Mouse (Mus musculus) adipose tissue, adult 10 weeks (tissue): ENCODE results near the gene Gm11756. TPM values are rescaled to one million over a fixed set of nuclear protein-coding genes. Genes with fewer than 3 reads are reported as not detected.

Experiments
- polyA plus RNA-seq: library from polyadenylated mRNA; stranded (reverse); fragments of 350-450 nt; fragmentation: Illumina TruSeq; extraction: RNeasy Lipid Tissue Mini Kit (QIAGEN cat#74804); gene quantifications from one replicate; pipeline ENCODE4 v1.2.3, GENCODE M21; 2014; ENCODE audit warnings: low read depth, low replicate concordance

The Gm11756 gene
- polyA plus RNA-seq, result not detected

GRCm38 (mm10) chr4:73920660-73921059 lies at the start of gene Gm11756:
Gene Gm11756 (minus strand): TSS chr4:73920760.

GRCm38 (mm10) chr4:73950375-73950896 lies 29.9 kb upstream of the Gm11756 start, which contains the start of gene 2310002L09Rik:
Gene 2310002L09Rik (minus strand): TSS chr4:73950846.

GRCm38 (mm10) chr4:73905853-73906252 lies 14.7 kb downstream of the Gm11756 start, which contains the start of gene Gm13871:
Gene Gm13871 (minus strand): TSS chr4:73905953.

GRCm38 (mm10) chr4:73891012-73891411 lies 29.5 kb downstream of the Gm11756 start, which contains the start of gene Gm11757:
Gene Gm11757 (minus strand): TSS chr4:73891112.

GRCm38 (mm10) chr4:73876166-73876565 lies 44.4 kb downstream of the Gm11756 start, which contains the start of gene Gm11758:
Gene Gm11758 (minus strand): TSS chr4:73876266.

Other genes with a start within 250 kb of the Gm11756 start
- gene Gm428, start 237.2 kb downstream of the Gm11756 start, polyA plus RNA-seq, result not detected
- 16.5 TPM for gene Rasef, start 129.8 kb downstream of the Gm11756 start, polyA plus RNA-seq
- gene Gm11758, start 44.5 kb downstream of the Gm11756 start, polyA plus RNA-seq, result not detected
- not detected for gene Gm11757, start 29.6 kb downstream of the Gm11756 start, polyA plus RNA-seq
- not detected for gene Gm13871, start 14.8 kb downstream of the Gm11756 start, polyA plus RNA-seq
- gene 2310002L09Rik, start 30.1 kb upstream of the Gm11756 start, polyA plus RNA-seq, result not detected
- 0.22 TPM for gene Frmd3, start 92.7 kb upstream of the Gm11756 start, polyA plus RNA-seq